Mouse (Mus musculus) MEL (cell line): ENCODE results near the gene Stk35.

ENCODE experiments used
- CHD1 ChIP-seq: IDR thresholded peaks from 2 replicates; pipeline ENCODE4 v1.6.1; 2012; ENCODE audit warnings: low read depth, mild to moderate bottlenecking, inconsistent platforms, low read length, improper control_type of control experiment
- CTCF ChIP-seq, 3 experiments: IDR thresholded peaks in 2 of 3; conservative IDR thresholded peaks in 1 of 3; 2 replicates each; pipeline ENCODE4 v1.5.1; 2011 to 2012; ENCODE audit warnings: low read length in 3 of 3, low read depth in 2 of 3, mild to moderate bottlenecking in 2 of 3, improper control_type of control experiment in 1 of 3, inconsistent platforms in 1 of 3, mixed read lengths in 1 of 3, moderate library complexity in 1 of 3; ENCODE audit not compliant: control insufficient read depth in 1 of 3, insufficient read depth in 1 of 3, poor library complexity in 1 of 3, severe bottlenecking in 1 of 3
- POLR2A ChIP-seq, 2 experiments: IDR thresholded peaks; 2 replicates each; pipeline ENCODE4 v1.6.1; 2011 to 2012; ENCODE audit warnings: low read length in 2 of 2, mild to moderate bottlenecking in 2 of 2, control low read depth in 1 of 2, improper control_type of control experiment in 1 of 2, low read depth in 1 of 2, moderate library complexity in 1 of 2; ENCODE audit not compliant: control insufficient read depth in 1 of 2, insufficient read depth in 1 of 2, poor library complexity in 1 of 2
- TCF12 ChIP-seq: IDR thresholded peaks from 2 replicates; pipeline ENCODE4 v1.6.1; 2014; ENCODE audit warnings: low read depth, mild to moderate bottlenecking, inconsistent platforms, low read length, improper control_type of control experiment, moderate library complexity
- ZC3H11A ChIP-seq: IDR thresholded peaks from 2 replicates; pipeline ENCODE4 v1.6.1; 2012; ENCODE audit warnings: low read depth, mild to moderate bottlenecking, inconsistent platforms, low read length, improper control_type of control experiment
- ZNF384 ChIP-seq: IDR thresholded peaks from 2 replicates; pipeline ENCODE4 v1.6.1; 2012; ENCODE audit warnings: low read depth, mild to moderate bottlenecking, inconsistent platforms, low read length, improper control_type of control experiment

DNA sequence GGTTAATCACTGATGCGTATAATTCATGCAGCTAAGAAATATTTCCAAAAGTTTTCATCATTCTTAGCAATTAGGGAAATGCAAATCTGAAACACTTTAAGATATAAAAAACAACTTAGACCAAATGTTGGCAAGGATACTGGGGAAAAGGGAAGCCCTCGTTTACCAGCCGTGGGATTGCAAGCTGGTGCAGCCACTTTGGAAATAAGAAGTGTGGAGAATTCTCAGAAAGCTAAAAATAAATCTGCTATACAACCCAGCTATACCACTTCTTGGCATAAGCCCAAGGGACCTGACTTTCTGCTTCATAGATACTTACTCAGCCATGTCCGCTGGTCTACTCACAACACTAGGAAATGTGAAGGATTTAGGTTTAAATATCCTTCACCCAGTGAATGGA lies 51.2 kb downstream of the Stk35 start:
- no peak for TF ChIP-seq ZNF384
- TF ChIP-seq ZC3H11A, result no peak
- TF ChIP-seq TCF12, result no peak
- TF ChIP-seq POLR2A (IDR thresholded peaks at IDR 0.05; ENCODE audit: control insufficient read depth in 1 of 2, insufficient read depth in 1 of 2, low read depth in 1 of 2, low read length in 2 of 2, poor library complexity in 1 of 2), result no peak
- TF ChIP-seq CTCF (IDR thresholded peaks at IDR 0.05 in 2 of 3, conservative IDR thresholded peaks at IDR 0.05 in 1 of 3; ENCODE audit: control insufficient read depth in 1 of 3, insufficient read depth in 1 of 3, low read depth in 2 of 3, low read length in 3 of 3, poor library complexity in 1 of 3, severe bottlenecking in 1 of 3), result no peak
- no peak for TF ChIP-seq CHD1
